Mouse (Mus musculus): ENCODE results near the gene Myo1h. TPM values are rescaled to one million over a fixed set of nuclear protein-coding genes. Genes with fewer than 3 reads are reported as not detected.

Gene Myo1h
- polyA plus RNA-seq, 1 experiment = 2.4 TPM

- peak in 1 of 2 experiments; percentile 83 for DNase-seq (ENCODE audit: extremely low spot score in 1 of 2, low spot score in 1 of 2)
These were observed 91.4 kb downstream of the Myo1h start, which contains the start of the genes Kctd10 and Ube3b for GRCm38 (mm10) chr5:114380209-114381012. TSS of gene Kctd10 (minus strand) at chr5:114380508. TSS of gene Ube3b (plus strand) at chr5:114380607.

DNA sequence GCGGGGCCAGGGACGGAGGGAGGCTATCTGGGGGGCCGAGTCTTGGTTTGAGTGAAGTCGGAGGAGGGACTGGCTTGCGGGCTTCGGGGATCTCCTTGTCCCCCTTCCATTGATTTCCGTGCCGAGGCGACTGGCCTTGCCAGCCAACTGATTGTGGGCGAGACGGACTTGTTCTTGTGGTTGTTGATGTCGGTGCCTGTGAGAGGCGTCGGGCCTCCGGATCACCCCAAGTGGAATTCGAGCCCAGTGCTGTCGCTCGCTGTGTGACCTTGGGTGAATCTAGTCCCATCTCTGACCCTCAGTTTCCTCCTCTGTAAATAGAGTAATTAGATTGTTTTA lies 92.0 kb downstream of the Myo1h start:
- peak in 1 of 2 experiments; percentile 19 for DNase-seq (ENCODE audit: extremely low spot score in 1 of 2, low spot score in 1 of 2)

DNA sequence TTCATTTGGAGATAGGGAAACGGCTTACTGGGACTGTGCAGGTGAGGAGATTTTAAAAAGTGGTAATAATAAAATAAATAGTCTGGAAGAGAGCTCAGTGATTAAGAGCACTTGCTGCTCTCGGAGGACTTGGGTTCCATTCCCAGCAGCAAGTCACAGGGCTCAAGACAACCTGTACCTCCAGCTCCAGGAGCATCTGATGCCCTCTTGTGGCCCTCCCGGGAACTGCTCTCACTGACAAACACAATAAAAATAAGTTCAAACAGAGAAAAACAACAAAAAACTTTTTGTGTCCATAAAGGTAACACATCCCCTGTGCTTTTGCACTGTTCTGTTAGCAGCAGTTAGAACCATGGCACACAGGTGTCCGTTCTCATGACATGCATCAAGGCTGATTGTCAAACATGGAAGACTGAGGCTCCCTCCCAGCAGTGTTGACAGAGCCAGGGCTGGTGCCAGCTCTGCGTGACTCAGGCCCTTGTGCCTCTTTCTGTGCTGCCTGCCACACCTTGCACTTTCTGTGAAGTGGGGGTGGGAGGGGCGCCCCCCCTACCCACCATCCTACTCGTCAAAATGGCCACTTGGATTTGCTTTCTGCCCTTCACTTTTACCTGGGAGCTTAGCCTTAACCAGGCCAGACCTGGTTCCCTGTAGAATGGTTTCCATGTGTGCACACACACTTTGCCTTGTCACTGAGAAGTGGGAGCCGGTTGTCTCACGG lies 94.4 kb downstream of the Myo1h start:
- peak in 1 of 2 experiments; percentile 39 for DNase-seq (ENCODE audit: extremely low spot score in 1 of 2, low spot score in 1 of 2)

DNA sequence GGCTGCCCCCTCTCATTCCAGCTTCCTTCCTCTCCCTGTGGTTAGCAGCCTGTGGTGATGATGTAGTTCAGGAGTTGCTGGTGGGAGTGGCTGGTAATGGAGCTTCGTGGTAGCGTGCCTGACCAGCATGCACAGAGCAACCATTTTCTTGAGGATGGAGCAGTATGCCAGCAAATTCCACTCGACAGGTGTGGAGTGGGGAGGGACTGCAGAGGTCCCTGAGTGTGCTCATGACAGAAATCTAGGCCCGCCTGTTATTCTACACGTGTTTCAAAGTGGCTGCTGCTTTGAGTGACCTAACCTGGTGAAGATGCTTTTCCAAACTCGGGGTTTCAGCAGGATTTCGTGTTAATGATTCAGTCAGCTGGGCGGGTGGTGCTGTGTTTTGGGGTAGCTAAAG lies 95.5 kb downstream of the Myo1h start:
- DNase-seq (ENCODE audit: extremely low spot score in 1 of 2, low spot score in 1 of 2) = no peak

DNA sequence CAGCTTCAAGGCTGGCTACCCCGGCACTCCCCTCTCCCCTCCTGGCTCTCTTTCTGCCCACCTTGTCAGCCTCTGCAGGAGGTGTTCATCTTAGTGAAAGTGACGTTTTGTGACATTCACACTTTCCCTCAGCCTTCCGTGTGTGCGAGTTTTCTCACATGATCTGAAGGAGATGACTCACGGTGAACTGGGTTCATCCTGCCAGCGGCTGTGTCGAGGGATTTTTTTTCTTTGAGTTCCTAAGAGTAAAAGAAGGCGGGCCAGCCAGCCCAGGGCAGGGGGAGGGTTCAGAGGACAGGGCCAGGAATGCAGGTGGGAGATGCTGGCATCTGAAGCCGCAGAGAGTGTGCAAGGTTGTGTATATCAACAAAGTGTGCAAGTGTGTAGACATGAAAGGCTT lies 104.2 kb downstream of the Myo1h start:
- peak in 1 of 2 experiments; percentile 55 for DNase-seq (ENCODE audit: extremely low spot score in 1 of 2, low spot score in 1 of 2)

DNA sequence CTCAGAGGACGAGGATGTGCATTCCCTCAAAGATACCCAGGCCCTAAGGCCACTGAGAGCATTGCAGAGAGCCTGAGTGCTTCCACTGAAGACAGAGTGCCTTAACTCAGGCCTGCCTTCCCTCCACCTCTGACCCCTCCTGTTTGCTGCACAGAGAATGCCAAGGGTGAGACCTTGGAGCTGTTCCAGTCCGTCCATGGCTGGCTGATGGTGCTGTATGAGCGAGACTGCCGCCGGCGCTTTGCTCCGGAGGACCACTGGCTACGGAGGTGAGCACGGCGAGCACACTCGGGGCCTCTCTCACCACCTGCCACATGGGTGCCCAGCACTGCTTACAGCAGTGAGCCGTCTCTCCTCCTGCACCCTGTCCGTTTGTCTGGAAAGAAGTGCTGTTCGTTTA lies 117.6 kb downstream of the Myo1h start:
- no peak for DNase-seq (ENCODE audit: extremely low spot score in 1 of 2, low spot score in 1 of 2)

DNA sequence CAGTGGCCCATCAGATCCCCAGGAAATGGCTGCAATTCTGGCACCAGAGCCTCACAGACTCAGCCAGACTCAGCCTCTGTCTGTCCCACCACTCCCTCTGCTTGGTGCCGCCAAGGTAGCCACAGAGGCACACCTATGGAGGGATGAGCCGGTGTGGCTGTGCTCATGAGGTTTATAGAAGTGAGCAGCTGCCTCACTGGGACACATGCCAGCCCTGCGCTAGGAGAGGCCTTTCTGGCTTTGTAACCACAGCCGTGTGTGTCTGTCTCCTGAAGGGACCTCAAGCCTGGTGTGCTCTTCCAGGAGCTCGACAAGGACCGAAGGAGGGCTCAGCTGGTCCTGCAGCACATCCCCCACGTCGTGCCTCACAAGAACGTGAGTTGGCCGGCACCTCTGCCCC lies 118.3 kb downstream of the Myo1h start:
- DNase-seq (ENCODE audit: extremely low spot score in 1 of 2, low spot score in 1 of 2) = no peak

- DNase-seq (ENCODE audit: extremely low spot score in 1 of 2, low spot score in 1 of 2) = no peak
These were observed 118.8 kb downstream of the Myo1h start for GRCm38 (mm10) chr5:114407810-114408209.

DNA sequence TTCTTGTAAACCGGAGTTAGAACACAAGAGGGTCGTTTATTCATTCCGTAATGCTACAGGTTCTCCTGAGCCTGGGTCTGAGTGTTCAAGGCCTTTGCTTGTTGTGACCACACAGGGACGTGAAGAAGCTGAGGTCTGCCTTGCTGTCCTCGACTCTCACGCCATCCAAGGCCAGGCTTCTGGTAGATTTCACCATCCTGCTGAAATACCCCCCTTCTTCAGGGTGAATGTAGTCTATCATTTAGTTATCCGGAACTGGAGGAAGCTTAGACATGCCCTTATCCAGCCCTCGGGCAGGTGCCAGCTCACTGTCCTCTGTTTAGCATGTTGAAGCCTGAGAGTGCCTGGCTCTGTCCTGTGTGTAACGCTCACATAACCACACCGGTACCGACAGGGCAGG lies 119.9 kb downstream of the Myo1h start:
- no peak for DNase-seq (ENCODE audit: extremely low spot score in 1 of 2, low spot score in 1 of 2)

DNA sequence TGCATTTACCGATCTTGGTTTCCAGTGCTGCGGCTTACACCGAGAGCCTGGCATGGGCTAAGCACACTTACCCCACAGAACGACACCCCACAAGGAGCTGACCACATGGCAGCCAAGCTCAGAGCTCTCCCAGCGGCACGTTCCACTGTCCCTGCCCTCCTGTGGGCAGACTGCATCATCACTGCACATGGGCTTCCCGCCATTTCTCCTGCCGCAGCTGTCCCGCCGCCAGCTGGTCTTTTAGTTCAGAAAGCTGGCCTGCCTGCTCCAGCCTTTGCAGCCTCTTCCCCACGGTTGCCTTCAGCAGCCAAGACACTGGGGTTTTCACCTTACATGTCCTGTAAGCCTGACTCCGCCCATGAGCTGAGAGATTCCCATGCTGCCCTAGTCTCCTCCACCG lies 121.5 kb downstream of the Myo1h start:
- DNase-seq (ENCODE audit: extremely low spot score in 1 of 2, low spot score in 1 of 2) = no peak

DNA sequence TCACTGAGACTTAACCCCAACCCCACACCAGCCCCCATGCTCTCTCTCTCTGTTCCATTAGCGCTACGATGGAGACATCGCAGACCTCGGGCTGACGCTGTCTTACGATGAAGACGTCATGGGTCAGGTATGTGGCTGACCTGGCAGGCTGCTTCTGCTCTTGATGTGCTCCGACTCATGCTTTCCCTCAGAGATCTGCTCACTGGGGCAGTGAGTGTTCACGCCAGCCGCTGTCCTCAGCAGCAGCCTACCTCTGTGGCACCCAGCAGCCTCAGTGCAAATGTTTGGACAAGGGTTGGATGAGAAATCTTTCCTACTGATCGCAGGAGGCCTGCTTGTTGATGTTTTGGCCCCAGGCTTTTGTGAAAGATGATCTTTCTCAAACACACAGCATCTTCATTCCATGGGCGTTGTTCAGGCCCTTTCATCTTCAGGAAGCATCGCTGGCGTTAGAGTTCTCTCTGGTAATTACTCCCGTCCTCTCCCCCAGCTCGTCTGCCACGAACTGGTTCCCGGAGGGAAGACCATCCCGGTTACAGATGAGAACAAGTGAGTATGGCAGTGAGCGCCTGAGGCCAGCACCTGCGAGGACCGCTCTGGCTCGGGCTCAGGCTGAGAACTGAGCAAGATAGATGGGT lies 123.5 kb downstream of the Myo1h start:
- no peak for DNase-seq (ENCODE audit: extremely low spot score in 1 of 2, low spot score in 1 of 2)

DNA sequence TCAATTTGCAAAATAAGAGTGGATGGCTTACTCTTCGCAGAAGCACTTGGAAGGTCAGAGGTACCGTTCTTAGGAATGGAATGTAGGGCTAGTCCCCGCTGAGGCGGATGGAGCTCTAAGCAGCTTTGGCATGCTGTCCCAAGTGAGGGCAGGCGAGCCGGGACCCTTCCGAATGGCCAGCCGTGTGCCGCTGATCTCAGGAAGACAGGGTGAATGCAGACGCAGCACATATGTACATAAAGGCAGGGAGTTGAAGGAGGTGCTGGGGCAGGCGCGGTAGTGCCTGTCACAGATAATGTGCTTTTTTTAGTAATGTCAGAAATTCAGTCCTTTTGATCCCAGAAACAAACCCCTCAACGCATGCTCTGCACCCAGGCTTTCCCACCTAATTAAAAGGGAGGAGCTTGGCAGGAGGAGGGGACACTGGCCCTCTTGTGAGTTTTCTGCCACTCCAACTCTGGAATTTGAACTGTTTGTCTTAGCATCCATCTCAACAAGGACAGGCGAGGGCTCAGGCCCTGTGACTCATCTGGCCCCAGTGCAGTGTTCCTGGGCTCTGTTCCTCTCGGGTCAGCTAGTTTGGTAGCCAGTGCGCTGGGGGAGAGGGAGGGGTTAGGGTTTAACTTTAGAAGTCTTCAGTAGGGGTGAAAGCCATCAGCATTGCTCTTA lies 124.2 kb downstream of the Myo1h start:
- no peak for DNase-seq (ENCODE audit: extremely low spot score in 1 of 2, low spot score in 1 of 2)

Other genes starting within 250 kb of the Myo1h start
- 31.5 and 34.5 TPM in 2 replicates for gene Usp30, start 223.7 kb upstream of the Myo1h start, polyA plus RNA-seq (2012; rRNA removed)
- gene Svop, start 197.6 kb upstream of the Myo1h start, polyA plus RNA-seq (2012; rRNA removed) = 105 and 113 TPM in 2 replicates
- 8.7 and 10.0 TPM in 2 replicates for gene Alkbh2, start 160.9 kb upstream of the Myo1h start, polyA plus RNA-seq (2012; rRNA removed)
- 5.4 and 5.9 TPM in 2 replicates for gene Ung, start 158.8 kb upstream of the Myo1h start, polyA plus RNA-seq (2012; rRNA removed)
- 3.3 and 3.7 TPM in 2 replicates for gene Acacb, start 142.6 kb upstream of the Myo1h start, polyA plus RNA-seq (2012; rRNA removed)
- not detected in 2 replicates for gene Foxn4, start 15.4 kb upstream of the Myo1h start, polyA plus RNA-seq (2012; rRNA removed)
- gene Kctd10, start 91.3 kb downstream of the Myo1h start, polyA plus RNA-seq (2012; rRNA removed) = 56.8 and 57.4 TPM in 2 replicates
- gene Ube3b, start 91.4 kb downstream of the Myo1h start, polyA plus RNA-seq (2012; rRNA removed) = 80.8 and 85.5 TPM in 2 replicates
- 31.1 and 31.4 TPM in 2 replicates for gene Mmab, start 154.9 kb downstream of the Myo1h start, polyA plus RNA-seq (2012; rRNA removed)
- 35.8 and 38.1 TPM in 2 replicates for gene Mvk, start 155.1 kb downstream of the Myo1h start, polyA plus RNA-seq (2012; rRNA removed)